Mouse (Mus musculus) lung, postnatal 36 days (tissue): ENCODE data around the gene Magi1.

Source experiments
- DNase-seq: peaks from one replicate; pipeline ENCODE4 v3.0.0; 2022; ENCODE audit warnings: mixed read lengths

Magi1 gene

GRCm38 (mm10) chr6:94101256-94101655 lies 182.5 kb downstream of the Magi1 start:
- DNase-seq, result no peak

DNA sequence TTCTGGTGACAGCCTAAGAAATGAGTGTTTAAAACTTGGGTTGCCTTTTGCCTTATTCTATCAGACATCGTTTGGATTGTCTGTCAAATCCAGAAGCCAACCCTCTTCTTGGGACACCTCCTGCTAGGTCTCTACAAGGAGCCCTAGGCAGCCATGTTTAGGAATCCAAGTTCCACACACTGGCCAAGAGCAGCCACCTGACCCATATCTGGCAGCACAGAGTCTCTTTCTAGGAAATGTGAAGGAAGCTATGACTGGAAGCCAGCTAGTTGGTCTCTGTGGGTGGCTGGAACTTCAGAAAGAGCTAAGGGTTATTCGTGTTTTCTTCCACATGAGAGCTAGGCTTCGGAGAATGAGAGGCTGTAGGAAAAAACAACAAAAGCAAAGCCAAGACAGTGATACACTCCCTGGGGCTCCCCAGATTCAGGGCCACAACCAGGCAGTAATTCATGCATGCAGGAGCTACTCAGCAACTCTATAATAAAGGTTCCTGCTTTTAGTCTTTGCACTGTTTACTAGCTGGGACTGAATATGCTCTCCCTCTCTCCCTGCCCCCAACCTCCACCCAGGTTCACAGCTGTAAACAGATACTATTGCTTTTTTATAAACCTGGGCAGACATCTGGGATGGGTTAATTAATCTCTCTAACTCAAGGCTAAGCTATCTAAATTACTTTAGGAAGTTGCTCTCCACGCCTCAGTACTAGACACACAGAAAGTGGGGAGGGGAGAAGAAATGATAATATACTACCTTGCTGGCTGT lies 188.6 kb downstream of the Magi1 start:
- DNase-seq, result no peak

- DNase-seq, result no peak
Observed at GRCm38 (mm10) chr6:94092969-94093597, 190.6 kb downstream of the Magi1 start.

DNA sequence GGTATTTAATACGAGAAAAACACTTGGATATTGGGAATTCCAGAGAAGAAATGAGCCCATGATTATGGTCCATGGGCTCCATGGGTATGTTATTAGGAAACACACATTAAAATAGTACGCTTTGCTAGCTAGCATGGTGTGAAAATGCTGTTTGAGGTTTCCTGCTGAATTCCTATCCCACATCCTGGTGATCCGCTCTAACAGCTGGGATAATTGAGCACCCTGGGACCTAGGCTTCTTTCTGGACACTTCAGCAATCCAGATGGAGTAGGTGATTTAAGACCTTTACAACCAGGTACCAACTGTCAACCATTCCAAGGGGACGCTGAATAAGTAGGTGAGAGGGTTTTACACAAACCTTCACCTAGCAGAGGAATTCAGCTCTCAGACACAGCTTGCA lies 191.2 kb downstream of the Magi1 start:
- no peak for DNase-seq

DNA sequence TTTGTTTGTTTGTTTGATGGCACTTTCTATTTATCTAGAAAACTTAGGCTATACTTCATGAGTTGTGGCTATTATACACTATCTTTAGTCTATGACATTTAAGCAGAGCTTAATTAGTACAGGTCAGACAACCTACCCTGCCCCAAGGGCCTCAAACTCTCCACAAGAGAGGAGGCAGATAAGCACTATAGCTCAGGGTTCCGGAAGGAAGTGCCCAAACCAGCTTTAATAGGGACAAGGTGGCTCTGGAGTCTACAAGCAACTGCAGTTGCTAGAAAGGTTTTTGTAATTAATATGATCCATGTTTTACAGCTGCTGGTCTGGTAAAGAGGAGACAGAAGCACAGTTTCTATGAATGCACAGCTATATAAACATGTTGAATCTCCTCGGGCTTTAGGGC lies 196.9 kb downstream of the Magi1 start:
- DNase-seq, result no peak

DNA sequence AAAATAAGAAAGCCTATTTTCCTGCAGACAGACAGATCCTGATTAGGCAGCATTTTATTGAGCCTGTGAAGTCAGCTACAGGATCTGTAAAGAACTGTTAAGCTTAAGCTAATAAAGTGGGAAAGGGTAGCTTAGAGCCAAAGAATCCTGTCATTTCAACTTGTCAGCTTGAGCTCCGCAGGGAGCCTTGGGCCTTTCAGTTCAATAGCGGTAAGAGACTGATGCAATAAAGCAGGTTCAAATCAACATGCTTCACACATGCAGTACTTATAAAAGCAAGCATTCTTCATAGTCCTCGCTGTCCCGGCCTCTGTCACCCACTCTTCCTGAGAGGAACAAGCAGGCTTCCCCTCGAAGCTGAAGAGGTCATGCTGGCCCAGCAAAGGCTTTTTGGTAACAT lies 199.0 kb downstream of the Magi1 start:
- DNase-seq, result no peak

DNA sequence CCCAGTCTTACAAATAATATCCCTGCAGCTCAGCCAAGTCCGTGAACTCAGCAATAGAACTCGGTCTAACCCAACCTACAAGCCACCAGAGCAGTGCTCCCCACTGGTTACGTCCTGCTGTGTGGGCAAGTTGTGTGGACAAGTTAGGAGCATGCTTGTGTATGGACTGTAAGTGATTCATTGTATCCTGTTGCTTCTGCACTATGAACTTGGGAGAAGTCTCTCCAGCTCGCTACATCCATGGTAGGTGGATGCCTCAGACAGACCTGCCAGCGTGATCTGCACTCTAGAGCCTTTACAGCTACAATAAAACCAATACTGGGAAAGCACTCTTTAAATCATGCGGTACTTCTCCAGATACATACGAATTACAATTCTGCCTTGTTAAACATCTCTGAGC lies 200.3 kb downstream of the Magi1 start:
- no peak for DNase-seq

- peak; percentile 86 for DNase-seq
Observed at GRCm38 (mm10) chr6:94080933-94081545, 202.7 kb downstream of the Magi1 start.

DNA sequence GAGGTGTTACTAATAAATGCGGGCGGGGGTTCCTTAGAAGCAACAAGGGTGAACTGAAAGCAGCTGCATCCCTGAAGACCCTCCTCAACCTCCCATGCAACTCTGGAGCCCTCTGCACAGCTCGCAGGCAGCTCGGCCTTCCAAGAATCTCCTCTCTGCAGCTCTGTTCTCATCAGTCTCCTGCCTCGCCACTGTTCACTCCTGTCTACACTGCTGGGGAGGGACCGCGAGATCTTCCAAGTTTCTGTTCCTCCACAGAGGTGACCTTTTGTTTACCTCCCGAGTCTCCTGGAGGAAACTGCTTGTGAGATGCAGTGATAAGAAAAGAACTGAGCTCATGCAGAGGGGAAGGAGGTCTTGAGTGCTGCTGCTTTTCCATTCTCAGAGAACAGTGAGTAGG lies 204.8 kb downstream of the Magi1 start:
- no peak for DNase-seq

- DNase-seq, result no peak
Observed at GRCm38 (mm10) chr6:94077013-94077412, 206.7 kb downstream of the Magi1 start.

- no peak for DNase-seq
Observed at GRCm38 (mm10) chr6:94075990-94076389, 207.7 kb downstream of the Magi1 start.

GRCm38 (mm10) chr6:94075228-94075627 lies 208.5 kb downstream of the Magi1 start:
- no peak for DNase-seq

DNA sequence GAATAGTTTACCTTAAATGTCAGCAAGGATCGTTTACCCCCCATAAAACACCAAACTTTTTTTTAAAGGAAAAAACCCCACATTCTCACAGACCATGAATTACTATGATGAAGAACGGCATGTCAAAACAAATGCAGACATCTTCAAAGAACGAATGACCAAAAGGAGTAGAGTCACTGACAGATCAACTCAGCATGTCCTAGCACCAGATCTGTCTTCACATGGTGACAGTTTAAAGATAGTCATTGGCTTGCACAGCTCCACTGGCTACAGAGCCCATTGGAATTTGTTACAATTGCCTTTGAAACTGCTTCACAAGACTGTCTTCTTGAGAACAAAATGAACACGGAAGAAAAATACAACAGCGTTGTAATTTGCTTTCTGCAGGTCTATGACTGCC lies 212.0 kb downstream of the Magi1 start:
- DNase-seq, result no peak

- no peak for DNase-seq
Observed at GRCm38 (mm10) chr6:94070702-94071101, 213.0 kb downstream of the Magi1 start.

DNA sequence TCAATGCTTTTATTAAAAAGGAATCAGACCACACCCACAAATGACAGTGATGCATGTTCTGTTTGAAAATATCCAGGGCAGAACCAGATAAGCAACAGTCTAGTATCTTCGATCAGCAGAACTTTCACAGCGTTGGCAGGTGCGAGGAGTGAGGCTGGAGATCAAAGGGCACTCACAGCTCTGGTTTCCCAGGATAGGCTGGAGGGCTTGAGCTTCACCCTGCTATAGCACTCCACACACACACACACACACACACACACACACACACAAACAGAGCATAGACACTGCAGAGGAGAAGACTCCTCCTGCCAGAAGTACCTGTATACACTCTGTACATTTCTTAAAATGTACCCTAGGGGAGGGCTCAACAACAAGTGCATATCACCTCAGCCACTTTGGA lies 214.3 kb downstream of the Magi1 start:
- no peak for DNase-seq

DNA sequence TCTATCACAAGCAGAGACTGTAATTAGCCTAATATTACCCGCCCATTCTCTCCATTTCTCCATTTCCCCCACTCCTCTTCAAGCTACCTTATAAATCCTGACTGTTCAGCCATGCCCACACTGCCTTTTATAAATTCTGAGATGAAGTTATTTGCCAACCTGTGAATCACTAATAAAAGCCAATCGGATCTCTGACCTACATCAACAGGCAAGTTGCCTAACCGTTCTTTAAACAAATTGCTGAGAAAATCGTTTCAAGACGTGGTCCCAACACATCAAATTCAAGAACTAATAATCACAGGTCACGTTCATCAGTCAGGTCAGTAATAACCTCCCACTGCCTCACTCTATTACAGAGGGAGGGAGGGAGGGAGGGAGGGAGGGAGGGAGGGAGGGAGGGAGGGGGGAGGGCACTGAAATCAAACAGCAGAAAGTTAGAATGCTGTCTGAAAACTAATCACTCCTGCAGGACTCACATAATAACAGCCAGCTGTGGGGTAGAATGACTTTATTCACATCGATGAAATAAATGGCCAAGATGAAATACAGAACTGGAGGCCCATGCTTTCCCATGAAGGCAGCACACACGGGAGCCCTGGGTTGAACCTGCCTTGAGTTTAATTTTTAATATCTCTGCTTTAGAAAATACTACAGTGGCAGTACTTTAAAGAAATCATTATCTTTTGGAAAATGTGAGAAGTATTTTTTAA lies 215.8 kb downstream of the Magi1 start:
- DNase-seq, result no peak

DNA sequence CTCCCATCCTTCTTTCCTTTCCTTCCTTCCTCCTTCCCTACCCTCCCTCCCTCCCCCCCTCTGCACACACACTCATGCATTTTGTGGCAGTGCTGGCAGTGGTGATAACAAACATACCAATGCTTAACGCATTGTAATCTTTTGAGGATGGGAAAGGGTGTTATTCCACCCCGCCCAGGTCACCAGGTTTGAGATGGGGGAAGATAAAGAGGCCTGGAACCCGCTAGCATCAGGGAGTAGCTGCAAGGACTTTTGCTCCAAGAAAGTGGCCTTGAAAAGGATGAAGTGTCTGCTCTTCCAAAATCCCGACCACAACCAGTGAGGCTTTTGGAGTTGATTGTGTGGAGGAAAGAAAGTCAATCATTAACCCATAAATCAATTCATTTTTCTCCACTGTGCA lies 218.9 kb downstream of the Magi1 start:
- no peak for DNase-seq

GRCm38 (mm10) chr6:94063542-94063941 lies 220.2 kb downstream of the Magi1 start:
- no peak for DNase-seq

GRCm38 (mm10) chr6:94061424-94061980 lies 222.2 kb downstream of the Magi1 start:
- no peak for DNase-seq

GRCm38 (mm10) chr6:94060621-94061213 lies 223.0 kb downstream of the Magi1 start:
- DNase-seq, result no peak

- DNase-seq, result no peak
Observed at GRCm38 (mm10) chr6:94059090-94059489, 224.6 kb downstream of the Magi1 start.

DNA sequence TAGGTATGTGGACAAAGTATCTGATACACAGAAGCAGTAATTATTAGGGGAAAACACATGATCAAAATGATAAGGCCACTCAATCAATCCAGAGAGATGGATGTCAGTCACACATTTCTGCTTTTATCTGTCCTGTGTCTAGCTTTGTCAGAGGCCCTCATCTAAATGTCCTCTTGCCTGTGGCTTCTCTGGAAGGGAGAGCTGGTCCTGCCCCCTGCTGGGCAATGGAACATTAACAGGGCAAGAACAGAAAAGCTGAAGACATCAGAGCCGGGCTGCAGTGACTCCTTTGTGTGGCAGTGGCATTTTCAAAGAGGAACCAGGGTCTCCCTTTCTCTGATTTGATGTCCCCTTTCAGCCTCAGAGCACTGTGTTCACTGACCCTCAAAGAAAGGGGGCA lies 229.8 kb downstream of the Magi1 start:
- DNase-seq, result peak; percentile 44

DNA sequence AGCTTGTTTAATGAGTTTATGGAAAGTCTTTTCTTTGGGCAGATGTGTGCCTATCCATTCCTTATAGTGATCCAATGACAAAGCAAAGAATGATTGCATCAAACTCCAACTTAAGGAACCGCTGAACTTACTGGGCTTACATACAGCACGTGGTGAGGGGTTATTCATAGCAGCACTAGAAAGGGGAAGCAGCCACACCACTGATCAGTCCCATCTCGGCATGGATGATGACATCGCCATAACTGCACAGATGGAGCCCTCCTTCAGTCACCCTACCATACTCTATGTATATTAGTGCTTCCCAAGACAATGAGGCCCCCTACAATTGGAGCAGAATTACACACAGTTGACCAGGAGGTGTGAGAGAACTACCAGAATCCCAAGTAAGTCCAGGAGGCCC lies 238.5 kb downstream of the Magi1 start:
- no peak for DNase-seq
